Mouse (Mus musculus) hindbrain, embryonic 10.5 days (tissue): Measurements from ENCODE around the gene Srpk2. TPM values are rescaled to one million over a fixed set of nuclear protein-coding genes. Genes with fewer than 3 reads are reported as not detected.
"Not testable (repeated sequence)": the region's sequence is repeated elsewhere in the genome, so short reads cannot be mapped to it uniquely, and the experiment has no call there.

ENCODE experiments used
- DNase-seq: peaks from one replicate; pipeline ENCODE4 v3.0.0-alpha.2; 2017; ENCODE audit warnings: low spot score
- H3K27ac ChIP-seq: fragments of 300-500 bp; sonication (generic); 2 replicates; pipeline ENCODE4 v1.5.1; 2016; ENCODE audit warnings: mild to moderate bottlenecking, moderate library complexity
- H3K27me3 ChIP-seq: fragments of 300-500 bp; sonication (generic); 2 replicates; pipeline ENCODE4 v1.6.1; 2016; ENCODE audit warnings: mild to moderate bottlenecking; ENCODE audit not compliant: poor library complexity, insufficient read depth, severe bottlenecking
- H3K36me3 ChIP-seq: fragments of 300-500 bp; sonication (generic); 2 replicates; pipeline ENCODE4 v1.6.1; 2016; ENCODE audit warnings: mild to moderate bottlenecking, moderate library complexity
- H3K4me1 ChIP-seq: fragments of 300-500 bp; sonication (generic); replicated peaks from 2 replicates; pipeline ENCODE4 v1.6.1; 2016; ENCODE audit warnings: mild to moderate bottlenecking
- H3K4me3 ChIP-seq: fragments of 300-500 bp; sonication (generic); 2 replicates; pipeline ENCODE4 v1.5.1; 2016; ENCODE audit warnings: mild to moderate bottlenecking, moderate library complexity
- H3K9me3 ChIP-seq: fragments of 300-500 bp; sonication (generic); 2 replicates; pipeline ENCODE4 v1.6.1; 2016; ENCODE audit warnings: mild to moderate bottlenecking, moderate library complexity
- WGBS: fragments of 180-500 bp; shearing (Covaris S2); methylation state at CpG from one replicate; pipeline ENCODE4 v1.1.7; 2016; 5-methylcytosine and 5-hydroxymethylcytosine counted together
- polyA plus RNA-seq: library from polyadenylated mRNA; unstranded; fragments of >200 nt; fragmentation: Nextera tagmentation; extraction: Ambion mirVana; gene quantifications from 2 replicates; pipeline ENCODE4 v1.2.1, GENCODE M21; 2016

Gene Srpk2
- 49.7 and 52.3 TPM in 2 replicates for polyA plus RNA-seq

- 63% methylated on average over 1 of the region's 1 CpGs for WGBS
- no peaks in the 10 kb centered on the region for H3K9me3 ChIP-seq
- no peak within 1 kb of the TSS for H3K4me3 ChIP-seq
- no peaks in the 10 kb centered on the region for H3K4me1 ChIP-seq
- H3K27ac ChIP-seq, result no peak within 1 kb of the TSS
- DNase-seq, result no peak
- no peaks in the 10 kb centered on the region for H3K27me3 ChIP-seq
- no peaks in the 10 kb centered on the region for H3K36me3 ChIP-seq
Measured at GRCm38 (mm10) chr5:23684517-23684916, at the start of gene Srpk2. TSS of gene Srpk2 (minus strand) at chr5:23684617.

GRCm38 (mm10) chr5:23721956-23722355, 37.5 kb upstream of the Srpk2 start:
- Histone ChIP-seq H3K4me1 (no peaks in the 10 kb centered on the region), H3K27ac (no peak overlapping the region), H3K9me3 (peaks cover 13% of the 10 kb centered on the region; the same call in 1 of the 2 replicates), H3K36me3 (no peaks in the 10 kb centered on the region), H3K4me3 (no peak overlapping the region), H3K27me3 (no peaks in the 10 kb centered on the region)
- whole genome bisulfite sequencing, result 99% methylated on average over 2 of the region's 2 CpGs
- DNase-seq, result no peak

GRCm38 (mm10) chr5:23718881-23719328, 34.5 kb upstream of the Srpk2 start:
- H3K27ac ChIP-seq, result no peak overlapping the region
- 82% methylated on average over 4 of the region's 4 CpGs for WGBS

GRCm38 (mm10) chr5:23718182-23718534, 33.7 kb upstream of the Srpk2 start:
- Histone ChIP-seq H3K27me3 (no peaks in the 10 kb centered on the region), H3K9me3 (no peaks in the 10 kb centered on the region), H3K36me3 (no peaks in the 10 kb centered on the region), H3K4me3 (no peak overlapping the region), H3K27ac (no peak overlapping the region), H3K4me1 (0 out of 2 replicates have a peak, but pooled peaks cover under 1% of the 10 kb centered on the region)
- whole genome bisulfite sequencing, result 70% methylated on average over 1 of the region's 1 CpGs
- no peak for DNase-seq

More at GRCm38 (mm10) chr5:23718881-23719328, 34.5 kb upstream of the Srpk2 start:
- Histone ChIP-seq H3K9me3 (0 out of 2 replicates have a peak, but pooled peaks cover 3% of the 10 kb centered on the region), H3K4me1 (no peaks in the 10 kb centered on the region), H3K4me3 (no peak overlapping the region), H3K36me3 (no peaks in the 10 kb centered on the region), H3K27me3 (no peaks in the 10 kb centered on the region)
- DNase-seq, result no peak

GRCm38 (mm10) chr5:23717469-23718181, 33.2 kb upstream of the Srpk2 start:
- H3K27ac ChIP-seq, result no peak overlapping the region
- H3K27me3 ChIP-seq, result no peaks in the 10 kb centered on the region
- DNase-seq, result no peak
- H3K9me3 ChIP-seq, result no peaks in the 10 kb centered on the region
- WGBS, result 79% methylated on average over 3 of the region's 3 CpGs
- no peak overlapping the region for H3K4me3 ChIP-seq
- peaks cover 6% of the 10 kb centered on the region; the same call in 1 of the 2 replicates for H3K4me1 ChIP-seq
- H3K36me3 ChIP-seq, result no peaks in the 10 kb centered on the region

- H3K27ac ChIP-seq, result peak overlapping the region; percentile 92
- peaks cover 24% of the 10 kb centered on the region for H3K9me3 ChIP-seq
- WGBS, result 89% methylated on average over 8 of the region's 8 CpGs
- no peak for DNase-seq
- peaks cover 26% of the 10 kb centered on the region for H3K36me3 ChIP-seq
- H3K27me3 ChIP-seq, result no peaks in the 10 kb centered on the region
- peak overlapping the region; percentile 82; the same call in 1 of the 2 replicates for H3K4me3 ChIP-seq
- H3K4me1 ChIP-seq, result peaks cover 6% of the 10 kb centered on the region; the same call in 1 of the 2 replicates
Measured at GRCm38 (mm10) chr5:23713401-23714335, 29.3 kb upstream of the Srpk2 start.

- Histone ChIP-seq H3K4me1 (peaks cover 6% of the 10 kb centered on the region; the same call in 1 of the 2 replicates), H3K9me3 (peaks cover 36% of the 10 kb centered on the region), H3K27me3 (no peaks in the 10 kb centered on the region), H3K4me3 (peak overlapping the region; percentile 82), H3K36me3 (peaks cover 39% of the 10 kb centered on the region), H3K27ac (peak overlapping the region; percentile 92)
- DNase-seq, result peak; percentile 83
- 6% methylated on average over 60 of the region's 60 CpGs for WGBS
Measured at GRCm38 (mm10) chr5:23712130-23713001, 27.9 kb upstream of the Srpk2 start.

GRCm38 (mm10) chr5:23711671-23712129, 27.3 kb upstream of the Srpk2 start:
- Histone ChIP-seq H3K27ac (peak overlapping the region; percentile 92), H3K9me3 (peaks cover 43% of the 10 kb centered on the region), H3K4me3 (peak overlapping the region; percentile 82), H3K36me3 (peaks cover 46% of the 10 kb centered on the region)
- not testable (repeated sequence) for DNase-seq, H3K4me1 ChIP-seq, H3K27me3 ChIP-seq
- WGBS, result 70% methylated on average over 6 of the region's 6 CpGs

- whole genome bisulfite sequencing, result 95% methylated on average over 4 of the region's 4 CpGs
- DNase-seq, result no peak
- Histone ChIP-seq H3K27me3 (no peaks in the 10 kb centered on the region), H3K4me1 (peaks cover 6% of the 10 kb centered on the region; the same call in 1 of the 2 replicates), H3K9me3 (peaks cover 47% of the 10 kb centered on the region), H3K36me3 (peaks cover 50% of the 10 kb centered on the region), H3K4me3 (peak overlapping the region; percentile 82), H3K27ac (no peak overlapping the region)
Measured at GRCm38 (mm10) chr5:23711244-23711643, 26.8 kb upstream of the Srpk2 start.

GRCm38 (mm10) chr5:23709661-23710060, 25.2 kb upstream of the Srpk2 start:
- DNase-seq, result no peak
- H3K27me3 ChIP-seq, result no peaks in the 10 kb centered on the region
- H3K27ac ChIP-seq, result no peak overlapping the region
- 98% methylated on average over 1 of the region's 1 CpGs for WGBS
- peaks cover 53% of the 10 kb centered on the region for H3K9me3 ChIP-seq
- peaks cover 63% of the 10 kb centered on the region for H3K36me3 ChIP-seq
- H3K4me3 ChIP-seq, result no peak overlapping the region
- peaks cover 6% of the 10 kb centered on the region; the same call in 1 of the 2 replicates for H3K4me1 ChIP-seq

GRCm38 (mm10) chr5:23706601-23707597, 22.5 kb upstream of the Srpk2 start:
- not testable (repeated sequence) for H3K4me1 ChIP-seq, H3K4me3 ChIP-seq, H3K27ac ChIP-seq, DNase-seq, H3K27me3 ChIP-seq
- Histone ChIP-seq H3K36me3 (peaks cover 89% of the 10 kb centered on the region), H3K9me3 (peaks cover 78% of the 10 kb centered on the region)
- WGBS, result 98% methylated on average over 34 of the region's 34 CpGs
